10 mouse cellular contexts compared by ENCODE assay signal in genomic region chr5:124232360-124233143, GRCm38 (mm10). TPM values are rescaled to one million over a fixed set of nuclear protein-coding genes. Genes with fewer than 3 reads are reported as not detected.
DNase-seq lines count a peak whose midpoint lies in the region; ATAC-seq and TF ChIP-seq lines count a peak whose summit lies in the region.
"Had no signal": no experiment of that assay in that cellular context is flagged by ENCODE, and none has a peak within 500 bp of the region (broad histone marks: within the 10 kb centered on the region; RNA-seq: fewer than 3 reads in every experiment).

No protein-coding gene starts in this region.

- no peak for TF ChIP-seq POLR2A in lung, adult 2 months (IDR thresholded peaks at IDR 0.05; ENCODE audit: borderline replicate concordance, extremely low read depth, low read depth, low read length)
- peak; percentile 65; the same call in 1 of the 2 replicates for TF ChIP-seq POLR2A in thymus, adult 2 months (IDR thresholded peaks at IDR 0.05; ENCODE audit: control insufficient read depth, extremely low read depth, insufficient read depth, low read length, poor library complexity)

- H3K9ac ChIP-seq in lung, embryonic 16.5 days (ENCODE audit: low read length) = no peak overlapping the region
- no peak overlapping the region for H3K9ac ChIP-seq in forebrain, embryonic 16.5 days (replicated peaks; ENCODE audit: low read depth, low read length)
- H3K9ac ChIP-seq: hindbrain, embryonic 15.5 days had no signal

- H3K4me2 ChIP-seq in lung, embryonic 16.5 days (ENCODE audit: low read depth, low read length) = no peak overlapping the region
- H3K4me2 ChIP-seq in forebrain, embryonic 16.5 days (ENCODE audit: low read length) = no peak overlapping the region
- H3K4me2 ChIP-seq: hindbrain, embryonic 15.5 days had no signal

- H3K27ac ChIP-seq in heart, embryonic 10.5 days = peak overlapping the region; percentile 87
- H3K27ac ChIP-seq in lung, embryonic 16.5 days (ENCODE audit: low read length) = no peak overlapping the region
- H3K27ac ChIP-seq in thymus, adult 2 months (ENCODE audit: control insufficient read depth, insufficient read depth, low read length) = peak overlapping the region; percentile 94
- no peak overlapping the region for H3K27ac ChIP-seq in forebrain, embryonic 16.5 days (ENCODE audit: low read length)
- H3K27ac ChIP-seq: hindbrain, embryonic 15.5 days had no signal

- no peaks in the 10 kb centered on the region for H3K36me3 ChIP-seq in heart, embryonic 10.5 days
- no peaks in the 10 kb centered on the region for H3K36me3 ChIP-seq in lung, embryonic 16.5 days (ENCODE audit: control insufficient read depth, insufficient read depth, low read length)
- H3K36me3 ChIP-seq in thymus, adult 2 months (ENCODE audit: control insufficient read depth, insufficient read depth, low read length) = no peaks in the 10 kb centered on the region
- no peaks in the 10 kb centered on the region for H3K36me3 ChIP-seq in forebrain, embryonic 16.5 days (ENCODE audit: control insufficient read depth, insufficient read depth)
- H3K36me3 ChIP-seq: hindbrain, embryonic 15.5 days had no signal

- no peaks in the 10 kb centered on the region for H3K9me3 ChIP-seq in heart, embryonic 10.5 days
- no peaks in the 10 kb centered on the region for H3K9me3 ChIP-seq in lung, embryonic 16.5 days (ENCODE audit: control insufficient read depth, low read length)
- H3K9me3 ChIP-seq in forebrain, embryonic 16.5 days (ENCODE audit: control insufficient read depth, low read length) = no peaks in the 10 kb centered on the region
- H3K9me3 ChIP-seq: hindbrain, embryonic 15.5 days had no signal

- no peak for TF ChIP-seq CTCF in lung, adult 2 months (IDR thresholded peaks at IDR 0.05; ENCODE audit: insufficient read depth, low read length)
- TF ChIP-seq CTCF in thymus, adult 2 months (IDR thresholded peaks at IDR 0.05; ENCODE audit: borderline replicate concordance, control insufficient read depth, extremely low read depth, insufficient read depth, low read length, poor library complexity) = no peak

- peak; percentile 29; the same call in 1 of the 2 replicates for ATAC-seq in lung, embryonic 16.5 days (ENCODE audit: low read depth)
- ATAC-seq in forebrain, embryonic 16.5 days = no peak

- peaks cover 59% of the 10 kb centered on the region for H3K4me1 ChIP-seq in heart, embryonic 10.5 days
- H3K4me1 ChIP-seq in lung, embryonic 16.5 days (replicated peaks; ENCODE audit: control insufficient read depth, insufficient read depth, low read length) = peaks cover 21% of the 10 kb centered on the region
- peaks cover 12% of the 10 kb centered on the region for H3K4me1 ChIP-seq in lung, adult 2 months (ENCODE audit: control insufficient read depth, insufficient read depth, low read length)
- peaks cover 61% of the 10 kb centered on the region for H3K4me1 ChIP-seq in thymus, adult 2 months (replicated peaks; ENCODE audit: control insufficient read depth, insufficient read depth, low read length)
- H3K4me1 ChIP-seq in forebrain, embryonic 16.5 days (replicated peaks; ENCODE audit: control insufficient read depth, insufficient read depth, low read length) = no peaks in the 10 kb centered on the region

- no peak for DNase-seq in heart, embryonic 10.5 days (ENCODE audit: low spot score)
- no peak for DNase-seq in heart, postnatal 14 days
- DNase-seq in lung, adult 2 months = no peak
- peak; percentile 47 for DNase-seq in liver
- DNase-seq in thymus, adult 2 months = peak; percentile 88
- DNase-seq in gastrocnemius, postnatal 25 days = no peak
- DNase-seq: spleen, adult 18-20 months had no signal

- intact Hi-C loops in heart, postnatal 14 days (cut with DNase I) = no loop called here

- no peak overlapping the region for H3K4me3 ChIP-seq in heart, embryonic 10.5 days
- no peak overlapping the region for H3K4me3 ChIP-seq in lung, embryonic 16.5 days (ENCODE audit: low read length)
- no peak overlapping the region for H3K4me3 ChIP-seq in lung, adult 2 months (replicated peaks; ENCODE audit: extremely low read depth, low read depth, low read length)
- peak overlapping the region; percentile 19 for H3K4me3 ChIP-seq in thymus, adult 2 months (ENCODE audit: control insufficient read depth, insufficient read depth, low read length)
- H3K4me3 ChIP-seq in forebrain, embryonic 16.5 days (replicated peaks; ENCODE audit: low read length) = no peak overlapping the region
- H3K4me3 ChIP-seq: hindbrain, embryonic 15.5 days had no signal

- 58% methylated on average over 18 of the region's 18 CpGs for WGBS in heart, embryonic 10.5 days
- WGBS in lung, embryonic 16.5 days = 31% methylated on average over 18 of the region's 18 CpGs
- WGBS in lung, adult 2 months = 48% methylated on average over 18 of the region's 18 CpGs
- 25% methylated on average over 18 of the region's 18 CpGs for WGBS in thymus, adult 2 months
- WGBS in forebrain, embryonic 16.5 days = 76% methylated on average over 18 of the region's 18 CpGs

- H3K27me3 ChIP-seq in heart, embryonic 10.5 days (ENCODE audit: insufficient read depth, poor library complexity, severe bottlenecking) = no peaks in the 10 kb centered on the region
- no peaks in the 10 kb centered on the region for H3K27me3 ChIP-seq in lung, embryonic 16.5 days (ENCODE audit: control insufficient read depth, insufficient read depth, low read depth, low read length)
- H3K27me3 ChIP-seq in thymus, adult 2 months (ENCODE audit: control insufficient read depth, insufficient read depth, low read length) = no peaks in the 10 kb centered on the region
- H3K27me3 ChIP-seq in forebrain, embryonic 16.5 days (replicated peaks; ENCODE audit: control insufficient read depth, insufficient read depth, low read length) = no peaks in the 10 kb centered on the region
- H3K27me3 ChIP-seq: hindbrain, embryonic 15.5 days had no signal

RNA-seq across cellular contexts. Expression of gene Pitpnm2, which starts 17.0 kb away (rescaled TPM):
- 4.8 and 6.1 TPM in 2 replicates for polyA plus RNA-seq in heart, embryonic 10.5 days (2016; fragmentation: Nextera tagmentation; extraction: Ambion mirVana)
- 10 to 100 TPM; 47.9 to 52.4 TPM for total RNA-seq in heart, postnatal 14 days (2021)
- polyA plus RNA-seq in lung, embryonic 16.5 days (2015; fragmentation: Nextera tagmentation; extraction: Ambion mirVana) = 6.6 and 9.2 TPM in 2 replicates
- polyA plus RNA-seq in lung, adult 2 months (2012; rRNA removed) = 122 and 163 TPM in 2 replicates
- polyA plus RNA-seq in thymus, adult 2 months (2012; rRNA removed) = 279 and 356 TPM in 2 replicates
- total RNA-seq in gastrocnemius, postnatal 25 days (2021) = 10 to 100 TPM; 16.7 to 17.6 TPM
- 13.7 and 14.4 TPM in 2 replicates for polyA plus RNA-seq in forebrain, embryonic 16.5 days (2015; fragmentation: Nextera tagmentation; extraction: Ambion mirVana)

Comparison
In these comparisons a context has a peak if more than half of its experiments do, and no peak if none do; other contexts are left out.
1. DNase-seq: peak in liver (single experiment) and thymus, adult 2 months (single experiment); none in heart, embryonic 10.5 days (single experiment), heart, postnatal 14 days (0 of 2), lung, adult 2 months (single experiment) and gastrocnemius, postnatal 25 days (single experiment).
2. H3K27ac ChIP-seq: peak in heart, embryonic 10.5 days (single experiment) and thymus, adult 2 months (single experiment); none in lung, embryonic 16.5 days (single experiment) and forebrain, embryonic 16.5 days (single experiment).